17 mouse cellular contexts compared by ENCODE assay signal in the genomic region with DNA sequence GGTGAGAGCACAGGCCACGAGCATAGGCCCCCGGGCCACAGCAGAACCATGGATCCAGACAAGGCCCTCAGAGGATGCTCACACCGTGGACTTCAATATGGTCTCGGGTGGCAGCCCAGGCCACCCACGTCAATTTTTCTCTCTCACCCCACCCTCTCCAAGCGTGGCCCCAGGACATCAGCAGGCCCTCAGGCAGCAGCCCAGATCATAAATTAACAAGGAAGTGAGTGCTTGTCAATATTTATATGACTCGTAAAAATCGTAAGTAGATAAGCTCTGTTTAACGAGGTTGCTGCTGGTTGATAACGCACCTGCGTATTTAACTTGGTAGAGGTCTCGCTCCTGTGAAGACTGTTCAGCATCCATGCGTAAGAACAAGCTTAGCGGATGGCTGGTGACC.
"Had no signal": no experiment of that assay in that cellular context is flagged by ENCODE, and none has a peak within 500 bp of the region (broad histone marks: within the 10 kb centered on the region; RNA-seq: fewer than 3 reads in every experiment).

No protein-coding gene starts in this region.

- H3K9me3 ChIP-seq: limb, embryonic 10.5 days; limb, embryonic 13.5 days; liver, embryonic 12.5 days; liver, embryonic 15.5 days had no signal

- ATAC-seq: liver, embryonic 12.5 days had no signal

- H3K36me3 ChIP-seq: limb, embryonic 10.5 days; limb, embryonic 13.5 days; liver, embryonic 12.5 days; liver, embryonic 15.5 days had no signal

- H3K4me2 ChIP-seq: limb, embryonic 13.5 days; liver, embryonic 12.5 days; liver, embryonic 15.5 days; midbrain, embryonic 11.5 days had no signal

- H3K9ac ChIP-seq: limb, embryonic 13.5 days; liver, embryonic 12.5 days; liver, embryonic 15.5 days had no signal

- H3K27ac ChIP-seq: limb, embryonic 10.5 days; limb, embryonic 13.5 days; liver, embryonic 12.5 days; liver, embryonic 15.5 days had no signal

- DNase-seq: kidney, adult 18-20 months; kidney, adult 9 months; kidney, postnatal 14 days; kidney, postnatal 4 days; liver; lung, adult 2 months; lung, postnatal 14 days; lung, postnatal 4 days; midbrain, embryonic 14.5 days; right cerebral cortex, postnatal 4 days; spleen, adult 18-20 months; thymus, postnatal 36 days had no signal

- H3K27me3 ChIP-seq: limb, embryonic 13.5 days; liver, embryonic 15.5 days had no signal

- H3K4me1 ChIP-seq: limb, embryonic 10.5 days; limb, embryonic 13.5 days; liver, embryonic 15.5 days had no signal

- H3K4me3 ChIP-seq: limb, embryonic 10.5 days; limb, embryonic 13.5 days; liver, embryonic 12.5 days; liver, embryonic 15.5 days had no signal
